Mouse (Mus musculus) ES-E14 (cell line): ENCODE data around the gene Ankrd28. TPM values are rescaled to one million over a fixed set of nuclear protein-coding genes. Genes with fewer than 3 reads are reported as not detected.
A peak's percentile ranks its signal among the peaks of the same experiment; 100 is the strongest.

ENCODE experiments used
- DNase-seq: peaks from one replicate; pipeline ENCODE4 v3.0.0-alpha.2; 2013; ENCODE audit warnings: low read depth, low spot score
- H3K27ac ChIP-seq: 2 replicates; pipeline ENCODE4 v1.5.1; 2012; ENCODE audit warnings: low read depth, mild to moderate bottlenecking, low read length, moderate library complexity, mixed read lengths; ENCODE audit not compliant: poor library complexity, insufficient read depth, severe bottlenecking
- H3K36me3 ChIP-seq: 2 replicates; pipeline ENCODE4 v1.6.1; 2012; ENCODE audit warnings: mild to moderate bottlenecking, low read length, moderate library complexity, mixed read lengths; ENCODE audit not compliant: control insufficient read depth, poor library complexity, insufficient read depth, severe bottlenecking
- H3K4me1 ChIP-seq, 2 experiments: fragments of 150-350 bp in 1 of 2; sonication (generic) in 1 of 2; 2 replicates each; pipeline ENCODE4 v1.6.1; 2012; ENCODE audit warnings: low read length in 2 of 2, mild to moderate bottlenecking in 1 of 2, mixed read lengths in 1 of 2; ENCODE audit not compliant: control insufficient read depth in 2 of 2, insufficient read depth in 2 of 2, poor library complexity in 1 of 2
- H3K4me3 ChIP-seq, 2 experiments: fragments of 150-350 bp in 1 of 2; sonication (generic) in 1 of 2; 2 replicates each; pipeline ENCODE4 v1.5.1; 2012; ENCODE audit warnings: low read length in 2 of 2, low read depth in 1 of 2, mild to moderate bottlenecking in 1 of 2, mixed read lengths in 1 of 2; ENCODE audit not compliant: insufficient read depth in 1 of 2, poor library complexity in 1 of 2, severe bottlenecking in 1 of 2
- H3K9ac ChIP-seq: 2 replicates; pipeline ENCODE4 v1.6.1; 2012; ENCODE audit warnings: low read depth, mild to moderate bottlenecking, low read length, mixed read lengths; ENCODE audit not compliant: poor library complexity, insufficient read depth, severe bottlenecking
- H3K9me3 ChIP-seq: fragments of 150-350 bp; sonication (generic); 2 replicates; pipeline ENCODE4 v1.6.1; 2012; ENCODE audit warnings: low read depth, mild to moderate bottlenecking, low read length; ENCODE audit not compliant: control insufficient read depth, insufficient read depth
- CHD2 ChIP-seq: IDR thresholded peaks from 2 replicates; pipeline ENCODE4 v1.6.1; 2014; ENCODE audit warnings: mild to moderate bottlenecking, low read depth, low read length, inconsistent platforms
- HCFC1 ChIP-seq: IDR thresholded peaks from 2 replicates; pipeline ENCODE4 v1.6.1; 2012; ENCODE audit warnings: low read length, inconsistent platforms, borderline replicate concordance; ENCODE audit not compliant: insufficient read depth
- MAFK ChIP-seq: IDR thresholded peaks from 2 replicates; pipeline ENCODE4 v1.6.1; 2014; ENCODE audit warnings: mild to moderate bottlenecking, low read depth, low read length, inconsistent platforms; ENCODE audit not compliant: insufficient read depth
- ZC3H11A ChIP-seq: IDR thresholded peaks from 2 replicates; pipeline ENCODE4 v1.6.1; 2012; ENCODE audit warnings: low read depth, mild to moderate bottlenecking, inconsistent platforms, low read length, borderline replicate concordance
- ZNF384 ChIP-seq: IDR thresholded peaks from 2 replicates; pipeline ENCODE4 v1.6.1; 2012; ENCODE audit warnings: low read depth, low read length, inconsistent platforms
- in situ Hi-C, 2 experiments: fragments of 600-800 bp; cut with MboI; formaldehyde crosslinking; loops; one replicate each; pipeline ENCODE4 v1.15.1; 2025; ENCODE audit warnings: low sequenced_read_pairs in 2 of 2, inconsistent platforms in 1 of 2; ENCODE audit not compliant: unreplicated experiment in 2 of 2
- total RNA-seq: library from RNA; depleted of rRNA; stranded (reverse); fragments of 300-350 nt; gene quantifications from 2 replicates; pipeline ENCODE4 v1.2.3, GENCODE M21; 2012

Gene Ankrd28
- total RNA-seq, 1 experiment, result 36.0 TPM

DNA sequence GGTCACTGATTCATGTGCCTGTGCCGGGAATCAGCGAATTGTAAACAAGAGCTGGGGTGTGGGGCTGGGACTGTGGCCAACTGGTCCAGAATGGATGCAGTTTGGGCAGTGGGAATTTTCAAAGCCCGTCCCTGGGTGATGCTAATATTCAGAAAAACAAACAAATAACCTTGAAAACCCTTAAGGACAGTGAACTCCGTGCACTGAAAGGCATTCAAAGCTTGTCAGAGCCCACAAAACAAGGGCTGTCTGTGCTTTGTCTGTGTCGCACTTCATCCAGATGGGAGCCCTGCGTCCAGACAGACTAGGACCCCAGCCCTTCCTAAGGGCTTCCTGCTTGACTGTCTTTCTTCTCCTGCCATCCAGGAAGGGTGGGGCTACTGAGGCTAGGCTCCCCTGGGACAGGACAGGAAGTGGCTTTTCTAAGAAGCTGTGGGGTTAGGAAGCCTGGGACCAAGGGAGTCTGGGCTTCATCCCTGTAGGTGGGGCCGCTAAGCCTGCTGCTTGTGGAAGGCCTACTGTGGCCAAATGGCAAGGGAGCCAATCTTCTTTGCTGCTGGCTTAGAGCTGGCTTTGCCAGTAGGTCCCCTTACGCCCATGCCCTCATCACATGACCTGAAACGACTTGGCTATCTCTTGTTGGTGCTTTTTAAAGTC is 167.8 kb downstream of the Ankrd28 start:
- no peak for TF ChIP-seq ZNF384
- no peak for TF ChIP-seq MAFK
- TF ChIP-seq HCFC1, result no peak
- TF ChIP-seq CHD2, result no peak
- no peak for TF ChIP-seq ZC3H11A
- Histone ChIP-seq H3K9me3 (no peaks in the 10 kb centered on the region), H3K36me3 (no peaks in the 10 kb centered on the region), H3K9ac (peak overlapping the region; percentile 37; the same call in 1 of the 2 replicates), H3K4me1 (peaks cover 2 to 9% of the 10 kb centered on the region in 2 experiments; a peak in 3 of 4 replicates), H3K4me3 (peak overlapping the region; percentile 38 to 57; a peak in 3 of 4 replicates), H3K27ac (peak overlapping the region; percentile 24; the same call in 1 of the 2 replicates)
- in situ Hi-C loops, result loop anchor here in 1 of 2 experiments (25.0 kb wide), 1 partner anchor 400 kb away; no protein-coding TSS in a partner anchor
- DNase-seq, result no peak

DNA sequence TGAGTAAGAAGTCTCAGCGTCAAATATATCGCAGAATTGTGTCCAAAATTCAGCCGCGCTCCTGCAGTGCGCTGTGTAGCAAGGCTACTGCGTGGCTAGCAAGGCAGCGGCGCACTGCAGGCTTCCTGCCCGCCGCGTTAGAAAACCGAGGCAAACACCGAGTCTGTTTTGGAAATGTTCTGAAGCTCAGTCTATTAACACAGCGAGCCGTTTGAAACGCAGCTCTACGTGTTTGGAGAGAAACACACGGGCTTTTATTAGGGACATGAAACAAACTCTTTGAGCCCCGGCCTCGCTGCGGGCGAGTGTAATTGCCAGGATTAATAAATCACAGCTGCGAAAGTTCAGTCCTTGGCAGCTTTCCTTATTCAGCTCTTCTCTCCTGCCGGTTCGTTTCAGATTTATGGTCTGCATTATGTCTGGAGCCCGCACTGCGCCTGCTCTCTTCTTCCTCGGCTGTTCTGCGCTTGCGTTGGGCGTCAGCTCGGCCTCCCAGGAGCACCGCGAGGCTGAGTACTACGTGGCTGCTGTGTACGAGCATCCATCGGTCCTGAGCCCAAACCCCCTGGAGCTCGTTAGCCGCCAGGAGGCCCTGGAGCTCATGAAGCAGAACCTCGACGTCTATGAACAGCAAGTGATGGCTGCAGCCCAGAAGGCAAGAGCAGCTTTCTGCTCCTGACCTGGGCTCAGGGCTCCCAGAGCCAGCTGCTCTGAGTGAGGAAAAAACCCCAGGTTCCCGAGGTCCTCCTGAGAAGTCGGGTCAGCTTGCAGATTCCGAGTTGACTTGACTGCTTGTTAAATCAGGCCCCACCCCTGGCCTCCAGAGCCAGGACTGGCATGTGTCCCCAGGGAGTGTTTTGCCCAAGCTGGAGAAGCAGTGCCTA is 168.5 kb downstream of the Ankrd28 start:
- peak; percentile 39 for DNase-seq
- in situ Hi-C loops, result loop anchor here in 1 of 2 experiments (25.0 kb wide), 1 partner anchor 400 kb away; no protein-coding TSS in a partner anchor
- Histone ChIP-seq H3K4me1 (peaks cover 2 to 9% of the 10 kb centered on the region in 2 experiments; a peak in 3 of 4 replicates), H3K36me3 (no peaks in the 10 kb centered on the region), H3K9ac (peak overlapping the region; percentile 37), H3K4me3 (peak overlapping the region; percentile 38 to 57), H3K27ac (no peak overlapping the region; the same call in 1 of the 2 replicates), H3K9me3 (no peaks in the 10 kb centered on the region)
- peak; percentile 41; the same call in 1 of the 2 replicates for TF ChIP-seq HCFC1
- no peak for TF ChIP-seq ZNF384
- TF ChIP-seq CHD2, result no peak
- no peak for TF ChIP-seq ZC3H11A

DNA sequence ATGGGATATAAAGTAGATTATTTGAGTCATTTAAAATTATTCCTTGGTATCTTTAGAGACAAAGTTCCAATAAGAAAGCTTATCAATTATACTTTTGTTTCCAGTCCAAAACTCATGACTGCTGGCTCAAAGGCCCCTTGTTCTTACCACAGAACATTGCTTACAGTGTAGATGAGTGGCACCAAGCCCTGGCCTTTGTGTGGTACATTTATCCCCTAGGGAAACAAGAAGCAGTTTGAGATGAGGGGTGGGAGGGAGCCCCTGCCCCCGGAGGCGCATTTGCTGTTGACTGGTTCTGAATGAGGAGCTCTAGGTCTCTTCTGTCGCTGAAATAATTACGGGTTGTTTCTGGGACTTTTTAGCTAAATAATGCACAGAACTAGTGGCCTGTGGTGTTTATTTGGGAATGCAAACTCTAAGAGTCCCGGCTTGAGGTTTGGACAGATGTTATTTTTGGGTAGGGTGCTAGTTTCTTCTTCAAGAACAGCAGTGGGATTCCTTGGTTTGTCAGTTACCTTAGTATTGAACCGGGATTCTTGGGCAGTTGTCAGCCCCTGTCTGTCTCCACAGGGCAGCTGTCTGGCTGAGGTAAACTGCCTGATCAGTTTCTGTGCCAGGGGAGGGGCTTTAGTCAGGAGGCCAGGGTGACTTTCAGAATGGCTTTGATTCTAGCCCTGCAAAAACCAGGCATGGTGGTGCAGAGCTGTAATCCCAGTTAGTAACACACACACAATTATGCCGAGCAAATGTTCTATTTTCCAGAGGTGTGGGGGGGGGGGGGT is 169.9 kb downstream of the Ankrd28 start:
- H3K4me3 ChIP-seq, result no peak overlapping the region
- no peak overlapping the region for H3K9ac ChIP-seq
- H3K4me1 ChIP-seq, result peaks cover 4 to 9% of the 10 kb centered on the region in 2 experiments; a peak in 3 of 4 replicates
- H3K27ac ChIP-seq, result no peak overlapping the region
- TF ChIP-seq CHD2 (no peak), ZC3H11A (no peak), MAFK (no peak), HCFC1 (no peak), ZNF384 (no peak)
- no peak for DNase-seq
- in situ Hi-C loops, result loop anchor here in 1 of 2 experiments (25.0 kb wide), 1 partner anchor 402 kb away; no protein-coding TSS in a partner anchor
- no peaks in the 10 kb centered on the region for H3K36me3 ChIP-seq
- no peaks in the 10 kb centered on the region for H3K9me3 ChIP-seq

DNA sequence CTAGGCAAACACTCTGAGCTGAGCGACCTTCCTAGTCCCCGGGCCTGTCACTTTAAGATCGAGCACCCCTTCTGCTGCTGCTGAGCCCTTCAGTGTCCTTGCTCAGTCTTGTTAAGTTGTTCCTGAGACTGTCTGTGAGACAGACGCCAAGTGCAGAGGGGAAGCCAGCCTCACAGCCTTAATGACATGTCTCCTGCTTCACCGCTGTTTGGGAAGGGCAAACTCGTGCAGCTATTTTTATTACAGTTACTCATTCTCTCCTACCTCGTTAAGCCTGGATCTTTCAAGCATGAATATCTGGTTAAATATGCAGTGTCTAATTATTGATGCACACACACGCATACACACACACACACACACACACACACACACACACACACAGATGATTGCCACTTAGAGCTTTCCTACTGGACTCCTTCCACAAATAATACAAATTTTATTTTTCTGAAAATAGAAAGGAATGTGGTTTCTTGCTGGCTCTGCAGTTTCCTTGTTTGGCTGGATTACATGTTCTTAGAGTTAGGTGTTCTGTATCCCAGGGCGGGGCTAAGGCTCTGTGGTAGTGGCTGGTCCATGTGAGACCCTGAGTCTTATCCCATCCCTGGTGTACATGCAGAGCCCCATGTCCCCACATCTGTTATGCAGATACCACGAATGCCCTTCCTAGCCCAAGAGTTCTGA is 170.8 kb downstream of the Ankrd28 start:
- H3K4me1 ChIP-seq, result peaks cover 4 to 9% of the 10 kb centered on the region in 2 experiments; a peak in 3 of 4 replicates
- H3K27ac ChIP-seq, result no peak overlapping the region
- no peaks in the 10 kb centered on the region for H3K9me3 ChIP-seq
- in situ Hi-C loops, result loop anchor here in 1 of 2 experiments (25.0 kb wide), 1 partner anchor 403 kb away; no protein-coding TSS in a partner anchor
- no peaks in the 10 kb centered on the region for H3K36me3 ChIP-seq
- no peak for TF ChIP-seq HCFC1
- no peak for TF ChIP-seq MAFK
- no peak for TF ChIP-seq ZNF384
- TF ChIP-seq ZC3H11A, result no peak
- TF ChIP-seq CHD2, result no peak
- H3K4me3 ChIP-seq, result no peak overlapping the region
- DNase-seq, result no peak
- no peak overlapping the region for H3K9ac ChIP-seq
